Mouse (Mus musculus) heart, postnatal 0 days (tissue): Measurements from ENCODE around the gene Parp9.

Experiments
- CTCF ChIP-seq: IDR thresholded peaks from 2 replicates; pipeline ENCODE4 v1.5.1; 2016; ENCODE audit warnings: antibody characterized with exemption, control low read depth, low read depth
- EP300 ChIP-seq: IDR thresholded peaks from 2 replicates; pipeline ENCODE4 v1.6.1; 2016; ENCODE audit warnings: antibody characterized with exemption, low read depth

GRCm38 (mm10) chr16:35992391-35992790 lies 54.1 kb downstream of the Parp9 start:
- TF ChIP-seq CTCF (no peak), EP300 (no peak)
